Mouse (Mus musculus) intestine, postnatal 0 days (tissue): Measurements from ENCODE around the gene St3gal3. TPM values are rescaled to one million over a fixed set of nuclear protein-coding genes. Genes with fewer than 3 reads are reported as not detected.

Experiments used
- ATAC-seq: fragments of 200-750 bp; cut with Nextera tagmentation; 2 replicates; pipeline ENCODE4 v1.8.0; 2017; ENCODE audit warnings: mild to moderate bottlenecking, moderate TSS enrichment, moderate library complexity
- H3K27ac ChIP-seq: fragments of 300-500 bp; sonication (generic); 2 replicates; pipeline ENCODE4 v1.5.1; 2014; ENCODE audit warnings: mild to moderate bottlenecking, low read depth, low read length, moderate library complexity
- H3K27me3 ChIP-seq: fragments of 300-500 bp; sonication (generic); replicated peaks from 2 replicates; pipeline ENCODE4 v1.6.1; 2014; ENCODE audit warnings: low read length, mixed read lengths; ENCODE audit not compliant: control insufficient read depth, insufficient read depth
- H3K36me3 ChIP-seq: fragments of 300-500 bp; sonication (generic); 2 replicates; pipeline ENCODE4 v1.6.1; 2014; ENCODE audit warnings: mild to moderate bottlenecking, moderate library complexity; ENCODE audit not compliant: control insufficient read depth, insufficient read depth
- H3K4me1 ChIP-seq: fragments of 300-500 bp; sonication (generic); replicated peaks from 2 replicates; pipeline ENCODE4 v1.6.1; 2014; ENCODE audit warnings: antibody characterized with exemption, low read length, mixed read lengths; ENCODE audit not compliant: control insufficient read depth, insufficient read depth
- H3K4me2 ChIP-seq: fragments of 300-500 bp; sonication (generic); replicated peaks from 2 replicates; pipeline ENCODE4 v1.6.1; 2014; ENCODE audit warnings: low read depth, mild to moderate bottlenecking, moderate library complexity
- H3K4me3 ChIP-seq: fragments of 300-500 bp; sonication (generic); 2 replicates; pipeline ENCODE4 v1.5.1; 2014; ENCODE audit warnings: low read depth, low read length
- H3K9ac ChIP-seq: fragments of 300-500 bp; sonication (generic); 2 replicates; pipeline ENCODE4 v1.6.1; 2014; ENCODE audit warnings: mild to moderate bottlenecking, low read depth, low read length
- H3K9me3 ChIP-seq: fragments of 300-500 bp; sonication (generic); 2 replicates; pipeline ENCODE4 v1.6.1; 2016; ENCODE audit warnings: mixed run types; ENCODE audit not compliant: control insufficient read depth
- CTCF ChIP-seq: sonication (generic); IDR thresholded peaks from 2 replicates; pipeline ENCODE4 v1.5.1; 2016; ENCODE audit warnings: low read depth, mild to moderate bottlenecking, control low read depth, antibody characterized with exemption, moderate library complexity
- WGBS: fragments of 180-500 bp; shearing (Covaris S2); extraction: QIAGEN DNeasy Blood & Tissue Kit; methylation state at CpG from one replicate; pipeline ENCODE4 v1.1.7; 2014; 5-methylcytosine and 5-hydroxymethylcytosine counted together
- polyA plus RNA-seq: library from polyadenylated mRNA; unstranded; fragments of >200 nt; fragmentation: Nextera tagmentation; extraction: Ambion mirVana; gene quantifications from 2 replicates; pipeline ENCODE4 v1.2.1, GENCODE M21; 2015

Gene St3gal3
- polyA plus RNA-seq, 1 experiment from 2014 or later: 15.6 TPM

- Histone ChIP-seq H3K27me3 (no peaks in the 10 kb centered on the region), H3K9ac (no peak overlapping the region), H3K27ac (no peak overlapping the region), H3K4me2 (no peak overlapping the region), H3K9me3 (no peaks in the 10 kb centered on the region), H3K4me3 (no peak overlapping the region), H3K36me3 (peaks cover 90% of the 10 kb centered on the region), H3K4me1 (no peaks in the 10 kb centered on the region)
- no peak for TF ChIP-seq CTCF
- ATAC-seq: no peak
- 91% methylated on average over 7 of the region's 7 CpGs for WGBS
Measured at GRCm38 (mm10) chr4:118150804-118151203, 16.1 kb upstream of the St3gal3 start.

GRCm38 (mm10) chr4:118149956-118150680 lies 15.4 kb upstream of the St3gal3 start:
- TF ChIP-seq CTCF: no peak
- H3K9ac ChIP-seq: no peak overlapping the region
- H3K27me3 ChIP-seq: no peaks in the 10 kb centered on the region
- H3K4me3 ChIP-seq: no peak overlapping the region
- ATAC-seq: no peak
- H3K27ac ChIP-seq: no peak overlapping the region
- 82% methylated on average over 14 of the region's 14 CpGs for WGBS
- peaks cover 90% of the 10 kb centered on the region for H3K36me3 ChIP-seq
- no peaks in the 10 kb centered on the region for H3K4me1 ChIP-seq
- H3K9me3 ChIP-seq: no peaks in the 10 kb centered on the region
- no peak overlapping the region for H3K4me2 ChIP-seq

GRCm38 (mm10) chr4:118149055-118149576 lies 14.4 kb upstream of the St3gal3 start:
- Histone ChIP-seq H3K4me1 (no peaks in the 10 kb centered on the region), H3K4me2 (no peak overlapping the region), H3K27me3 (no peaks in the 10 kb centered on the region), H3K9me3 (no peaks in the 10 kb centered on the region), H3K27ac (no peak overlapping the region), H3K4me3 (no peak overlapping the region), H3K36me3 (peaks cover 90% of the 10 kb centered on the region), H3K9ac (no peak overlapping the region)
- no peak for TF ChIP-seq CTCF
- 82% methylated on average over 10 of the region's 10 CpGs for WGBS
- no peak for ATAC-seq

- peaks cover 92% of the 10 kb centered on the region for H3K36me3 ChIP-seq
- H3K27ac ChIP-seq: no peak overlapping the region
- H3K4me2 ChIP-seq: no peak overlapping the region
- 50% methylated on average over 10 of the region's 10 CpGs for WGBS
- no peak overlapping the region for H3K9ac ChIP-seq
- no peak for TF ChIP-seq CTCF
- ATAC-seq: no peak
- no peaks in the 10 kb centered on the region for H3K4me1 ChIP-seq
- H3K4me3 ChIP-seq: no peak overlapping the region
- H3K27me3 ChIP-seq: no peaks in the 10 kb centered on the region
- no peaks in the 10 kb centered on the region for H3K9me3 ChIP-seq
Measured at GRCm38 (mm10) chr4:118148317-118148687, 13.6 kb upstream of the St3gal3 start.

- WGBS: 92% methylated on average over 19 of the region's 19 CpGs
- no peaks in the 10 kb centered on the region for H3K9me3 ChIP-seq
- H3K4me2 ChIP-seq: no peak overlapping the region
- no peak overlapping the region for H3K27ac ChIP-seq
- ATAC-seq: no peak
- H3K4me1 ChIP-seq: no peaks in the 10 kb centered on the region
- peaks cover 92% of the 10 kb centered on the region for H3K36me3 ChIP-seq
- TF ChIP-seq CTCF: no peak
- H3K4me3 ChIP-seq: no peak overlapping the region
- H3K9ac ChIP-seq: no peak overlapping the region
- no peaks in the 10 kb centered on the region for H3K27me3 ChIP-seq
Measured at GRCm38 (mm10) chr4:118147547-118148316, 13.0 kb upstream of the St3gal3 start.

- H3K9me3 ChIP-seq: no peaks in the 10 kb centered on the region
- H3K4me3 ChIP-seq: no peak overlapping the region
- H3K4me1 ChIP-seq: no peaks in the 10 kb centered on the region
- H3K9ac ChIP-seq: no peak overlapping the region
- 85% methylated on average over 10 of the region's 10 CpGs for WGBS
- H3K36me3 ChIP-seq: peaks cover 92% of the 10 kb centered on the region
- ATAC-seq: no peak
- H3K4me2 ChIP-seq: no peak overlapping the region
- no peak overlapping the region for H3K27ac ChIP-seq
- no peak for TF ChIP-seq CTCF
- H3K27me3 ChIP-seq: no peaks in the 10 kb centered on the region
Measured at GRCm38 (mm10) chr4:118147090-118147489, 12.4 kb upstream of the St3gal3 start.
